ENCODE assay signal across 21 mouse cellular contexts in genomic region chr12:73317706-73318686, GRCm38 (mm10). TPM values are rescaled to one million over a fixed set of nuclear protein-coding genes. Genes with fewer than 3 reads are reported as not detected.
A peak's percentile ranks its signal among the peaks of the same experiment; 100 is the strongest.
DNase-seq lines count a peak whose midpoint lies in the region; ATAC-seq and TF ChIP-seq lines count a peak whose summit lies in the region.
"Had no signal": no experiment of that assay in that cellular context is flagged by ENCODE, and none has a peak within 500 bp of the region (broad histone marks: within the 10 kb centered on the region; RNA-seq: fewer than 3 reads in every experiment).

No protein-coding gene starts in this region.

- no peaks in the 10 kb centered on the region for H3K27me3 ChIP-seq in thymus, adult 2 months (ENCODE audit: control insufficient read depth, insufficient read depth, low read length)
- H3K27me3 ChIP-seq in intestine, embryonic 15.5 days (replicated peaks) = no peaks in the 10 kb centered on the region
- H3K27me3 ChIP-seq: forebrain, embryonic 15.5 days; hindbrain, embryonic 12.5 days had no signal

- H3K36me3 ChIP-seq in thymus, adult 2 months (ENCODE audit: control insufficient read depth, insufficient read depth, low read length) = no peaks in the 10 kb centered on the region
- no peaks in the 10 kb centered on the region for H3K36me3 ChIP-seq in intestine, embryonic 15.5 days
- H3K36me3 ChIP-seq: embryonic facial prominence, embryonic 15.5 days; forebrain, embryonic 15.5 days had no signal

- H3K4me2 ChIP-seq in intestine, embryonic 15.5 days (replicated peaks) = no peak overlapping the region
- H3K4me2 ChIP-seq: embryonic facial prominence, embryonic 15.5 days; forebrain, embryonic 15.5 days; hindbrain, embryonic 12.5 days had no signal

- ATAC-seq in megakaryocyte-erythroid progenitor cell, adult 5-6 weeks (replicated peaks; ENCODE audit: low FRiP score, low TSS enrichment, poor library complexity, severe bottlenecking) = peak; percentile 50; the same call in 1 of the 2 replicates
- no peak for ATAC-seq in intestine, embryonic 15.5 days
- ATAC-seq: forebrain, embryonic 15.5 days; hindbrain, embryonic 16.5 days; inflammation-experienced regulatory T-cells, adult 6 months had no signal

- H3K27ac ChIP-seq in thymus, adult 2 months (ENCODE audit: control insufficient read depth, insufficient read depth, low read length) = no peak overlapping the region
- H3K27ac ChIP-seq in intestine, embryonic 15.5 days = no peak overlapping the region
- H3K27ac ChIP-seq: embryonic facial prominence, embryonic 15.5 days; forebrain, embryonic 15.5 days; hindbrain, embryonic 12.5 days had no signal

- DNase-seq in kidney, adult 18-20 months = peak; percentile 3
- DNase-seq in kidney, adult 9 months = no peak
- DNase-seq in NIH3T3 (ENCODE audit: low read depth) = peak; percentile 51
- DNase-seq in fat pad, adult 2 months (ENCODE audit: extremely low read depth, low read depth, low spot score) = peak; percentile 34
- no peak for DNase-seq in thymus, adult 2 months
- no peak for DNase-seq in testis, postnatal 14 days (ENCODE audit: low spot score)
- DNase-seq: adrenal gland, postnatal 14 days; cerebellum, adult 18-20 months; cerebellum, adult 9-11 months; cerebellum, postnatal 36 days; gastrocnemius, postnatal 10 days; heart, postnatal 10 days; heart, postnatal 4 days had no signal

- H3K4me1 ChIP-seq in thymus, adult 2 months (replicated peaks; ENCODE audit: control insufficient read depth, insufficient read depth, low read length) = no peaks in the 10 kb centered on the region
- H3K4me1 ChIP-seq in intestine, embryonic 15.5 days (replicated peaks) = no peaks in the 10 kb centered on the region
- H3K4me1 ChIP-seq: embryonic facial prominence, embryonic 15.5 days; forebrain, embryonic 15.5 days had no signal

- no peak overlapping the region for H3K9ac ChIP-seq in intestine, embryonic 15.5 days
- H3K9ac ChIP-seq: embryonic facial prominence, embryonic 15.5 days; forebrain, embryonic 15.5 days; hindbrain, embryonic 12.5 days had no signal

- no peaks in the 10 kb centered on the region for H3K9me3 ChIP-seq in intestine, embryonic 15.5 days
- H3K9me3 ChIP-seq: embryonic facial prominence, embryonic 15.5 days; forebrain, embryonic 15.5 days; hindbrain, embryonic 12.5 days had no signal

- no peak for TF ChIP-seq CTCF in thymus, adult 2 months (IDR thresholded peaks at IDR 0.05; ENCODE audit: borderline replicate concordance, control insufficient read depth, extremely low read depth, insufficient read depth, low read length, poor library complexity)

- H3K4me3 ChIP-seq in thymus, adult 2 months (ENCODE audit: control insufficient read depth, insufficient read depth, low read length) = no peak overlapping the region
- H3K4me3 ChIP-seq in intestine, embryonic 15.5 days (replicated peaks) = no peak overlapping the region
- H3K4me3 ChIP-seq: embryonic facial prominence, embryonic 15.5 days; erythroblast, embryonic 14.5 days; forebrain, embryonic 15.5 days; hindbrain, embryonic 12.5 days had no signal

- 82% methylated on average over 7 of the region's 7 CpGs for WGBS in thymus, adult 2 months
- WGBS in intestine, embryonic 15.5 days = 89% methylated on average over 7 of the region's 7 CpGs

- TF ChIP-seq POLR2A in thymus, adult 2 months (IDR thresholded peaks at IDR 0.05; ENCODE audit: control insufficient read depth, extremely low read depth, insufficient read depth, low read length, poor library complexity) = no peak

RNA-seq across cellular contexts. Expression of gene Slc38a6, which starts 31.4 kb away (rescaled TPM):
- 4.0 and 12.3 TPM in 2 replicates for total RNA-seq in megakaryocyte-erythroid progenitor cell, adult 5-6 weeks (2014; fragmentation: Nextera tagmentation)
- total RNA-seq in megakaryocyte-erythroid progenitor cell, adult 5-6 weeks (2017) = 0.14 and 2.9 TPM in 2 replicates
- 32.7 and 38.1 TPM in 2 replicates for polyA plus RNA-seq in thymus, adult 2 months (2012; rRNA removed)
- 7.0 and 7.3 TPM in 2 replicates for polyA plus RNA-seq in intestine, embryonic 15.5 days (2015; fragmentation: Nextera tagmentation; extraction: Ambion mirVana)
- polyA plus RNA-seq: erythroblast, embryonic 14.5 days had no signal

RNA-seq across cellular contexts. Expression of gene Trmt5, which starts 31.5 kb away (rescaled TPM):
- total RNA-seq in megakaryocyte-erythroid progenitor cell, adult 5-6 weeks (2014; fragmentation: Nextera tagmentation) = 36.4 and 40.6 TPM in 2 replicates
- 27.4 and 43.3 TPM in 2 replicates for total RNA-seq in megakaryocyte-erythroid progenitor cell, adult 5-6 weeks (2017)
- polyA plus RNA-seq in thymus, adult 2 months (2012; rRNA removed) = 5.7 and 6.5 TPM in 2 replicates
- 16.5 and 16.6 TPM in 2 replicates for polyA plus RNA-seq in intestine, embryonic 15.5 days (2015; fragmentation: Nextera tagmentation; extraction: Ambion mirVana)

Comparison
In these comparisons a context has a peak if more than half of its experiments do, and no peak if none do; other contexts are left out.
1. DNase-seq: peak in kidney, adult 18-20 months (single experiment), NIH3T3 (single experiment) and fat pad, adult 2 months (single experiment); none in kidney, adult 9 months (single experiment), thymus, adult 2 months (single experiment) and testis, postnatal 14 days (single experiment).